Mouse (Mus musculus): ENCODE measurements around the gene Smbd1.

DNA sequence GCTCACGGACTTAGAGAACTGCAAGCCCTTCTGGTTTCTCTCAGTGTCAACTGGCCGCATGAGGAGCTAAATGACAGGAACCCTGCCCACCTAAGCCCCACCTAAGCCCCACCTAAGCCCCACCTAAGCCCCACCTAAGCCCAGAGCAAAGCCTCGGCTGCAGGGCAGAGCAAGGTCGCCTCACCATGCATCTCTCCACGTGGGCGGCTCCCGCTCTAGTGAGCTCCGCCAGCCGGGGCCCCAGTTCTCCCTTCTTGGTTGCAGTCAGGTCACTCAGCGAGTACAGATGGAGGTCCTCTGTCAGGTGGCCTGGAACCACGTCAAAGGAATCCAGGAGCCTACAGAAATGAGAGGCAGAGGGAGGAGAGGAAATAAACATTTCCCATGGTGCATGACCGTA is 15.1 kb upstream of the Smbd1 start:
- TF ChIP-seq POLR2A (IDR thresholded peaks at IDR 0.05; ENCODE audit: insufficient read length, low read depth) (no peak), USF1 (IDR thresholded peaks at IDR 0.05; ENCODE audit: low read depth) (no peak)

All from myocyte (in vitro differentiated cells).